Mouse (Mus musculus) mesoderm, embryonic 11.5 days (tissue): ENCODE results near the gene Msto1.
"Not testable (repeated sequence)": the region's sequence is repeated elsewhere in the genome, so short reads cannot be mapped to it uniquely, and the experiment has no call there.

Source experiments
- DNase-seq: peaks from one replicate; pipeline ENCODE4 v3.0.0-alpha.2; 2012; ENCODE audit warnings: low read depth, low spot score

The Msto1 gene

DNA sequence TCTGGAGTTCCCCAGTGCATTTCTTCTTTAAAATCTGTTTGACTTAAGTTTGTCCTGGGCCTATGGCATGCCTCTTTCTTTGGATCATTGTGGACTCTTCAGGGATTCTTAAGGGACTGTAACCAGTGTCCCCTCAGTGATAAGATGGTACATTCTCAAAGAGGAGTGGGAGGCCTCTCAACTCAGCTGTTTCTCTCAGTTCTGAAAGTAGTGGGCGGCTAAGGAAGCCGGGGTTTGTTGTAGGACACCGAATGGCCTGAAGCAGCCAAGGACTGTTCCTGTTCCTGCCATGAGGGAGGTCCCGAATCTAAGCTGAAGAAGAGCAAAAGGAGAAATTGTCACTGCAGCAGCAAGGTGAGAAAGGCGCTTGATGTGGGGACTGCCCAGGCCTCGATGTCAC is 8.6 kb downstream of the Msto1 start:
- DNase-seq = no peak

DNA sequence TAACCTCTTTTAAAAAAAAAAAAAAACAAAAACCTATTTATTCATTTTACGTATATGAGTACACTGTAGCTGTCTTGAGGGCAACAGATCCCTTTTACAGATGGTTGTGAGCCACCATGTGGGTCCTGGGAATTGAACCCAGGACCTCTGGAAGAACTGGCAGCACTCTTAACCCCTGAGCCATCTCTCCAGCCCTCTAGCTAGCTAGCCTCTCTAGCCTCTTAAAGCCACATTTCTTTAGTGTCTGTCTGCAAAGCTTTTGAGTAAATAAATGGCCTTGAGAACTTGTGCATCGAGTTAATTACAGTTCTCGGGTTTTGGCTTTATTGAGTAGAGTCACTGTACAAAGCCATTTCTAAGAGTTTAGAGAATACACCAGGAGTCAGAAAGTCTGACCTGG is 9.0 kb downstream of the Msto1 start:
- DNase-seq = no peak

DNA sequence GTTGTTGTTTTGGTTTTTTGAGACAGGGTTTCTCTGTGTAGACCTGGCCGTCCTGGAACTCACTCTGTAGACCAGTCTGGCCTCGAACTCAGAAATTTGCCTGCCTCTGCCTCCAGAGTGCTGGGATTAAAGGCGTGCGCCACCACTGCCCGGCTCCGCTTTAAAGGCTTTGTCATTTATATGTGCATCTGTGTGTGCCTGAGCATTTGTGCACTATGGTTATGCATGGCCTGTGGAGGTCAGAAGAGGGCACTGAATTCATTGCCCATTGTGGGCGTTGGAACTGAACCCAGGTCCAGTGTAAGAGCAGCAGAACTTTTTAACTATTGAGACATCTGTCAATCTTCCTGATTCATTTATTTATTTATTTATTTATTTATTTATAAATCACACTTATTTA is 20.8 kb downstream of the Msto1 start:
- DNase-seq = not testable (repeated sequence)

DNA sequence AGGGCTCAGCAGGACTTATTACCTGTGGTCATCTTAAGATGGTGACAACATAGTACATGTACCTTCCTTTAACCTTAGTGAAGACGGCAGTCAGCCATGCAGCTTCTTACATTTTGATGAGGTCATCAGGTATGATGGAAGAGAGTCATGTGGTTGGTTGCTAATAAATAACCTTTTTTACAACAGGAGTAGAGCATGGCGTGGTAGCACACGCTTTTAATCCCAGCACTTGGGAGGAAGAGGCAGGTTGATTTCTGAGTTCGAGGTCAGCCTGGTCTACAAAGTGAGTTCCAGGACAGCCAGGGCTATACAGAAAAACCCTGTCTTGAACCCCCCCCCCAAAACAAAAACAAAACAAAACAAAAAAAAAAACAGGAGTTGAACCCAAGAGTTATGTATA is 31.3 kb downstream of the Msto1 start:
- not testable (repeated sequence) for DNase-seq

DNA sequence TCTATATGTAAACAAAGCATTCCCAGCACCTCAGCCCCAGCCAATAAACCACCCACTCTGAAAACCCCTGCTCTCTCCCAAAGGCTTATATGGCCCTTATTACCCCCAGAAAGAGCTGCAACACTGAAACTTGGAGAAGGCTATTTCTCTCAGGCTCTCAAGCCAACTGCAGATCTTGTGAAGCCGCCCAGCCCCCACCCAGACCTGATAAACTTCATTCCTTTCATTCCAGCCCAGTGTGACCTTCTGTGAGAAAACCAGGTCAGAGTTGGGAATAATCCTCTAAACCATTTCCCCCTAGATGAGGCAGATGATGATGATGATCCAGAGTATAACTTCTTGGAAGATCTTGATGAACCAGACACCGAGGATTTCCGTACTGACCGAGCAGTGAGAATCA is 45.4 kb downstream of the Msto1 start:
- DNase-seq = not testable (repeated sequence)

DNA sequence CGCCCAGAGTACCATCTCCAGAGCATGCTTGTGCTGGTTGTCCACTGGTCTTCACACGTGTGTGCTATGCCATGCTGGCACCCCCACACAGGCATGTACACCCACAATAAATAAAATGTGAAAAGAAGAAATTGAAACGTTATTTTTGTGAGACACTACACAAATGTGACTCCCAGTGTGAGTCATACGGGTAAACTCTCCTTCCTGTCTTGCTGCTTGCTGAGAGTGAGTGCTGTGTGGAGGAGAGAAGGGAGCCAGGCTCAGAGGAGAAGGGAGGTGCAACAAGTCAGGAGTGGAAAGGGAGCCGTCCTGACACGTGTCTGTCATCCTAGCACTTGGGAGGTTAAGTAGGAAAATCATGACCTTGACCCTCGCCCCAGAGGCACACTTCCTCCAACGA is 46.6 kb downstream of the Msto1 start:
- DNase-seq = not testable (repeated sequence)

DNA sequence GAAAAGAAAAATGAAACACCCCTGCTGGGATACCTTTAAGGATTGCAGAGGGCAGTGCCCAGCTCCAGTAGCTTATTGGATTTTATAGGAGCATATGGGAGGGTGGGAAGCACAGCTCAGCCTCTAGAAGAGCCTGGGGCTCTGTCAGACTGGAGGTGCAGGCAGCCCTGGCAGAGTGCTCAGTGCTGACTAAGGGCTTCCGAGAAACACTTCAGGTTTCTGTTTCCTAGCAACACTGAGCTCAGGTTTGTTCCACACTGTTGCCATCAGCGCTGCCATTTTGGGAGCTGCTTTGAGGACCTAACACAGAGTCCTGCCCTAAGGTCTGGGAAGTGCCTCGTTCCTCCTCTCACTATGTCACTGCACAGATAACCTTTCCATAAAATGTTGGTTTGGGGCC is 47.1 kb downstream of the Msto1 start:
- DNase-seq = not testable (repeated sequence)

DNA sequence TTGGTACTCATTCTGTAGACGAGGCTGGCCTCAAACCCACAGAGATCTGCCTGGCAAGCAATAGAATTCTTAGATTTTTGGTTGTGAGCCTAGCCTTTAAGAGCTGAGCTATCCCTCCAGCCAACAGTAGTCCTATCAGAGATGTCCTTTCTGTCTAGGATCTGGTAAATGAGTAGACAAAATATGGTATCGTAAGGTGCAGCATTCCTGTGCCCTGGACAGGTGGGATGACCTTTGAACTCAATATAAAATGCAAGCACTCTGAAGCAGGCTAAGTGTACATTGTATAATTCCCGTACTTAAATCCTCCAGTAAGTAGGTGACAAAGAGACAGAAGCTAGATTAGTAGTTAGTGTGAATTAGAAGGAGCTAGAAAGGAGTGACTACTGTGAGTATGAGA is 51.7 kb downstream of the Msto1 start:
- DNase-seq = no peak

DNA sequence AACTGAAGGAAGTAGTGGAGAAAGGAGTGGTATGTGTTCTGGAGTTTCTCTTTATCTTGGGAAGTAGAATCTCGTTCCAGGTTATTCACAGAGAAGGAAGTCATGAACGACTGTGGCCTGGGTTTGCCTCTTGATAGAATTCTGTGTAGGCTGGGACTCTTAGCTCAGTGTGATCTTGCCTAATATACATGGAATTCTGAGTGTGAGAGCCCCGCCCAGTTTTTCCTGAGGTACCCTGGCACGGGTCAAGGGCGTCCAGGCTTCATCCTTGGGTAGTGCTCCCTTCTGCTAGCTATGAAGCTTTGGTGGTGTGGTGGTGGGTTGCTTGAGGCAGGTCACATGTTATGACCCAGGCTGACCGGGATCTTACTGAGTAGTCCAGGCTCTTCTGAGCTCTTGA is 58.0 kb downstream of the Msto1 start:
- DNase-seq = no peak
